Mouse (Mus musculus) kidney, adult 2 months (tissue): ENCODE results near the gene Emb. TPM values are rescaled to one million over a fixed set of nuclear protein-coding genes. Genes with fewer than 3 reads are reported as not detected.
A peak's percentile ranks its signal among the peaks of the same experiment; 100 is the strongest.

Experiments
- DNase-seq: peaks from one replicate; pipeline ENCODE4 v3.0.0; 2021
- H3K27ac ChIP-seq: fragments of 200-500 bp; 2 replicates; pipeline ENCODE4 v1.5.1; 2012; ENCODE audit warnings: low read depth, low read length, control low read depth, inconsistent platforms; ENCODE audit not compliant: insufficient read depth
- H3K27me3 ChIP-seq: fragments of 200-500 bp; replicated peaks from 2 replicates; pipeline ENCODE4 v1.6.1; 2012; ENCODE audit warnings: mild to moderate bottlenecking, moderate library complexity, low read length, inconsistent platforms; ENCODE audit not compliant: control insufficient read depth, insufficient read depth
- H3K36me3 ChIP-seq: fragments of 200-500 bp; 2 replicates; pipeline ENCODE4 v1.6.1; 2012; ENCODE audit warnings: mild to moderate bottlenecking, moderate library complexity, low read length, inconsistent platforms; ENCODE audit not compliant: control insufficient read depth, insufficient read depth
- H3K4me1 ChIP-seq: fragments of 200-500 bp; 2 replicates; pipeline ENCODE4 v1.6.1; 2011; ENCODE audit warnings: low read length; ENCODE audit not compliant: control insufficient read depth, insufficient read depth
- H3K4me3 ChIP-seq: fragments of 200-500 bp; 2 replicates; pipeline ENCODE4 v1.5.1; 2011; ENCODE audit warnings: mild to moderate bottlenecking, low read depth, low read length, control low read depth; ENCODE audit not compliant: insufficient read depth
- CTCF ChIP-seq: fragments of 200-500 bp; conservative IDR thresholded peaks from 2 replicates; pipeline ENCODE4 v1.5.1; 2011; ENCODE audit warnings: low read depth, mild to moderate bottlenecking, control low read depth, low read length, moderate library complexity, mixed read lengths; ENCODE audit not compliant: insufficient read depth, insufficient read length
- POLR2A ChIP-seq: fragments of 200-500 bp; IDR thresholded peaks from one replicate; pipeline ENCODE4 v1.6.1; 2011; ENCODE audit warnings: low read depth, low read length, control low read depth
- WGBS: fragments of 180-500 bp; shearing (Covaris S2); methylation state at CpG from one replicate; pipeline ENCODE4 v1.1.7; 2018; 5-methylcytosine and 5-hydroxymethylcytosine counted together
- polyA plus RNA-seq: library from polyadenylated mRNA; depleted of rRNA; stranded (reverse); fragments of >200 nt; gene quantifications from 2 replicates; pipeline ENCODE4 v1.2.3, GENCODE M21; 2012

The Emb gene
- polyA plus RNA-seq, 1 experiment, result 13.7 TPM

- H3K27me3 ChIP-seq, result 0 out of 2 replicates have a peak, but pooled peaks cover 2% of the 10 kb centered on the region
- no peaks in the 10 kb centered on the region for H3K4me1 ChIP-seq
- peak within 1 kb of the TSS; percentile 54 for H3K4me3 ChIP-seq
- under 1% methylated on average over 67 of the region's 67 CpGs for WGBS
- TF ChIP-seq POLR2A, result no peak
- TF ChIP-seq CTCF, result no peak
- peak; percentile 38 for DNase-seq
- no peaks in the 10 kb centered on the region for H3K36me3 ChIP-seq
- H3K27ac ChIP-seq, result no peak within 1 kb of the TSS
These were observed 12.4 kb downstream of the Emb start, which contains the start of gene Gm17509 for GRCm38 (mm10) chr13:117220501-117221321. Gm17509 (minus strand) TSS chr13:117221075.

DNA sequence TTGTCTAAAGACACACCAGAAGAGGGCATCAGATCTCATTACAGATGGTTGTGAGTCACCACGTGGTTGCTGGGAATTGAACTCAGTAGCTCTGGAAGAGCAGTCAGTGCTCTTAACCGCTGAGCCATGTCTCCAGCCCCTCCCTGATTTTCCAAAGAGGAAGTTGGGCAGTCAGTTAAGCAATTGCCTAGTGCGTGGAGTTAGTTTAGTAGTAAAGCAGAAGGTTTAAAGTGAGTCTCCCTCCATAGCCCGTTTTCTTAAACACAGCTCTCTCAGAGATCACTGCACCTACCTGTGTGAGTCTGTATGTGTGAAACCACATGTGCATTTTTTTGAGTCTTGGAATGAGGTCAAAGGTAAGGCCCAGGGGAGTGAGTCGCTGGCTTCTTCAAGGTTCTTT, 14.8 kb downstream of the Emb start:
- H3K4me1 ChIP-seq, result no peaks in the 10 kb centered on the region
- no peak overlapping the region for H3K27ac ChIP-seq
- no peak for DNase-seq
- no peak overlapping the region for H3K4me3 ChIP-seq
- TF ChIP-seq POLR2A, result no peak
- no peak for TF ChIP-seq CTCF
- 0 out of 2 replicates have a peak, but pooled peaks cover 2% of the 10 kb centered on the region for H3K27me3 ChIP-seq
- H3K36me3 ChIP-seq, result no peaks in the 10 kb centered on the region
- WGBS, result 54% methylated on average over 5 of the region's 5 CpGs

DNA sequence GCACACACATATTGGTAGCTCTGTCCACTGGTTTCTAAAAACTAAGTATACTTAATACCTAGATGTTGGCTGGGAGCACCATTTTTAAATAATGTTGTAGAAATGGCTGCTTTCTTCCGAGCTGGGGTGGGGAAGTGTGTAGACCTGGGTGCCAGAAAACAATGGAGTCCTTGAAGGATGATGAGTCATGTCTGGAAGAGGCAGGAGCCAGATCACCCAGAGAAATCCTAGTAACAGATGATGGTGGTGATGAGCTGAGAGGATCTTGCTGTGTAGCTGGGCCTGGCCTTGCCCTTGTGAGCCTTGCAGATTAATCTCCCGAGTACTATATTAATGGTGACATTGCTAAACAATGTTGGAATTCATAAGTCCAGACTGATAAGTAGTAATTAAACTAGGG, 16.6 kb downstream of the Emb start:
- WGBS, result 78% methylated on average over 2 of the region's 2 CpGs
- Histone ChIP-seq H3K27ac (no peak overlapping the region), H3K4me3 (no peak overlapping the region), H3K4me1 (no peaks in the 10 kb centered on the region), H3K36me3 (no peaks in the 10 kb centered on the region), H3K27me3 (0 out of 2 replicates have a peak, but pooled peaks cover 2% of the 10 kb centered on the region)
- DNase-seq, result no peak
- TF ChIP-seq POLR2A (no peak), CTCF (no peak)

DNA sequence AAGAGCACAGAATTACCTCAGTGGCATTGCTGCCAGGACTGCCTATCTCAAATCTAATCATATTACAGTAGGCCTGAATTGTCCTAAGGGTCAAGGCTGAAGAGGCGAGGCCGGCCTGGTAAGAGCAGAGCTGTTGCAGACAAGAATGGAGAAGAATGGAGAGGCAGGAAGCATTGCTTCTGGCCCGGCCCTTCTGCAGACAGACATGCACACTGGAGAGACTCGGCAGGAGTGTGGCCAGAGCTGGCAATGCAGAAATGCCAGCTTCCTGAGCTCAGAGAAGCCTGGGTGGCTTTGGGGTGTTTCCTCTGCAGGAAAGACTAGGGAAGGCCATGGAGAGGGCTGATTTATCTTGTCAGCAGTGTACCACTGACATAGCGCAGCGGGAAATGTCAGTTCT, 17.2 kb downstream of the Emb start:
- 63% methylated on average over 6 of the region's 6 CpGs for WGBS
- DNase-seq, result no peak

DNA sequence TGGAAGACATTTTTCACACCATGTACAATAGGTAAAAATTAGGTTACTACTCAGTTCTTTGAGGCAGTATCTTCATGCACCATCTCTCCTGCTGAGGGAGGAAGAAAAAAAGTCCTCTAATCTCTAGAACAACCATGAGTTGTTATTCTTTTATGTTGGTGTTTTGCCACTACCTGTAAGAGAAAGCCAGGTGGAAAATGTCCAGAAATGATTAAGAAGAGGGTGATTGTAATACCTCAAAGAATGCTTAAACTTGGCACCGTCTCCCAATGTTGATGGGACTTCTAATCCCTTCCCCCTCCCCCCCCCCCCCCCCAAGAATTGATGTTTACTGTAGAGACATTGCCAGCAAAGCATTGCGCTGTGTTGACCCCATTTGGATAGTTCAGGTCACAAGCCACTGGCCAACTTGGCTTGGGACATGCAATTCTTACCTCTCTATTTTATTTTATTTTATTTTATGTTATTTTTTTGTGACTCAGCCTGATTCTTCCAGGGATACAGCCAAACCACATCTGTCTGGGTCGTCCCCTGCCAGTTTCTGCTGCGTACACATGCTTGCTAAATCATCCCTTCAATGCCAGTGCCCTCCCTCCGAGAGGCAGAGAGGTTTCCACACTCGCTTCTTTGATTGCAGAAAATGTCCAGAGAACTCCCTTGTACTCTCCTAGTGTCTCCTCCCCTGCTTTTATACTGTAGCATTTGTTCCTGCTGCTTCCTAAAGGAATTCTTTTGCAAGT, 22.2 kb downstream of the Emb start:
- TF ChIP-seq POLR2A, result no peak
- no peak for TF ChIP-seq CTCF
- no peak for DNase-seq

More for the DNA sequence above, 17.2 kb downstream of the Emb start:
- Histone ChIP-seq H3K4me1 (no peaks in the 10 kb centered on the region), H3K4me3 (no peak overlapping the region), H3K27ac (no peak overlapping the region), H3K27me3 (0 out of 2 replicates have a peak, but pooled peaks cover 2% of the 10 kb centered on the region), H3K36me3 (no peaks in the 10 kb centered on the region)
- TF ChIP-seq CTCF, result no peak
- TF ChIP-seq POLR2A, result no peak

DNA sequence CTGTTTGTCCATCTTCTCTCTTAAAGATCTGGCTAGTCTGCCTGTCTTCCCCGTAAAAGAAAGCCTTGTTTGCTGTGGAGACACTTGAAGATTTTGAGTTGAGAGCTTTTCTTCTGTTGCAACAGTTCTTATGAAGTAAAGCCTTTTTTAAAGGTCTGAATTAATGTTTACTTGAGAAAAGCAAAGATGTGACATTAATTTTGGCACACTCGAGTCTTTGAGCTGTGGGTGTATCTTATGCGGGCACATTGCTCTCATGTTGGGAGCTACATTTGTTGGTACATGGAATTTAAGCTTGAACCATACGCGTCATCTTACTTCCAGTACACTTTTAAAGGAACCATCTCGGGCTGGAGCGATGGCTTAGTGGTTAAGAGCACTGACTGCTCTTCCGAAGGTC, 25.5 kb downstream of the Emb start:
- Histone ChIP-seq H3K27ac (peak overlapping the region; percentile 35; the same call in 1 of the 2 replicates), H3K4me1 (no peaks in the 10 kb centered on the region), H3K4me3 (no peak overlapping the region), H3K36me3 (no peaks in the 10 kb centered on the region), H3K27me3 (no peaks in the 10 kb centered on the region)
- no peak for DNase-seq
- TF ChIP-seq CTCF (no peak), POLR2A (no peak)
- 84% methylated on average over 8 of the region's 8 CpGs for WGBS

More for the DNA sequence above, 22.2 kb downstream of the Emb start:
- Histone ChIP-seq H3K4me1 (no peaks in the 10 kb centered on the region), H3K27me3 (no peaks in the 10 kb centered on the region), H3K4me3 (no peak overlapping the region), H3K27ac (no peak overlapping the region), H3K36me3 (no peaks in the 10 kb centered on the region)
- 65% methylated on average over 6 of the region's 6 CpGs for WGBS

- H3K27ac ChIP-seq, result no peak overlapping the region
These were observed 26.1 kb downstream of the Emb start for GRCm38 (mm10) chr13:117234486-117234885.

More at GRCm38 (mm10) chr13:117234486-117234885, 26.1 kb downstream of the Emb start:
- H3K4me1 ChIP-seq, result no peaks in the 10 kb centered on the region
- no peaks in the 10 kb centered on the region for H3K36me3 ChIP-seq
- WGBS, result 54% methylated on average over 7 of the region's 7 CpGs
- TF ChIP-seq CTCF (no peak), POLR2A (no peak)
- H3K4me3 ChIP-seq, result no peak overlapping the region
- H3K27me3 ChIP-seq, result no peaks in the 10 kb centered on the region
- peak; percentile 22 for DNase-seq
